Mouse (Mus musculus) cerebellum, postnatal 10 days (tissue): ENCODE results near the gene Zdhhc1.

Experiments
- DNase-seq, 2 experiments: peaks; one replicate each; pipeline ENCODE4 v3.0.0; 2021; ENCODE audit warnings: mixed read lengths in 2 of 2

Zdhhc1 gene

GRCm38 (mm10) chr8:105496439-105497180 is at the start of gene Zdhhc1:
Gene Zdhhc1, minus strand, starts transcription at chr8:105496902.
- peak; percentile 97 for DNase-seq

DNA sequence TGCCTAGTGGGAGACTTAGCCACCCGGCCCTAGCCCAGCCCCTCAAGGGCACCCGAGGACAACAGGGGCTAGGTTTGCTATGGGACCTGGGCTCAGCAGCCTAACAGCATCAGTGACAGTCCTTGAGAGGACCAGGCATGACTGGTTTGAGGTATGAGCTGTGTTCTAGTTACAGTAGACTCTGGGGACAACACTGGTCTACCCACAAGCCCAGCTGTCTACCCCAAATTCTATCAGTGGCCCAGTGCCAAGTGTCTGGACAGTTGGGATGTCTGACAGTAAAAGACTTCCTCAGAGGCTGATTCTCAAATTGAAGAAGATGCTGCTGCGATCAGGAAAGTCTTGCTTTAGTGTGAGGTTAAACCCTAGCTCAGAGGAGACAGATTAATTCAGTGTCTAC is 48.5 kb upstream of the Zdhhc1 start:
- DNase-seq = peak; percentile 67 to 68

GRCm38 (mm10) chr8:105544544-105545205 is 48.0 kb upstream of the Zdhhc1 start:
- peak; percentile 65 to 70 for DNase-seq

- no peak for DNase-seq
Observed at GRCm38 (mm10) chr8:105543703-105544102, 47.0 kb upstream of the Zdhhc1 start.

- DNase-seq = no peak
Observed at GRCm38 (mm10) chr8:105542808-105543207, 46.1 kb upstream of the Zdhhc1 start.

DNA sequence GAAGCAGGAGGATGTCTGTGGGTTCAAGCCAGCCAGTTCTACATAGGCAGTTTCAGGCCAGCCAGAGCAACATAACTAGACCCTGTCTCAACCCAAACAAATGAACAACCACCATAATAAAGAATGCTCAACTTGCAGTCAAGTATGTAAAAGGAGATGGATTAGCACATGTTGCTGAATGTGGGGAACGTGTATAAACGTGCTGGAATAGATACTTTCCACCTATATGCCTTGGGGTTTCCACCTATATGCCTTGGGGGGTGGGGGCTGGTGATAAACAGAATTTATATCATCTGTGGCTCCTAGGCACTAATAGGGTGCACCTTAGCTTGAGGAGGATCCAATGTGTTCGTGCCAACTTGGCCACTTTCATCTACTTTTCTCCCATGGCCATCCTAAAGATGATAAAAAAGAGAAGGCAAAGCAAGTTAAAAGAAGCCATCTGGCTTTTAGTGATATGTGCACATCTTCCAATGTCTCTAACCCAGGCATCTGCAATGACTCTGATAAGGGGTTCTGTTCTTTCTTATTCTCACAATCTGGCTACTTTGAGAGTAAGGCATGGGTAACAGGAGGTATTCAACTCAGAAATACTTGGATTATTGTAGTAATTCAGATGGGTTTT is 45.4 kb upstream of the Zdhhc1 start:
- DNase-seq = no peak

- DNase-seq = no peak
Observed at GRCm38 (mm10) chr8:105538940-105539339, 42.2 kb upstream of the Zdhhc1 start.

DNA sequence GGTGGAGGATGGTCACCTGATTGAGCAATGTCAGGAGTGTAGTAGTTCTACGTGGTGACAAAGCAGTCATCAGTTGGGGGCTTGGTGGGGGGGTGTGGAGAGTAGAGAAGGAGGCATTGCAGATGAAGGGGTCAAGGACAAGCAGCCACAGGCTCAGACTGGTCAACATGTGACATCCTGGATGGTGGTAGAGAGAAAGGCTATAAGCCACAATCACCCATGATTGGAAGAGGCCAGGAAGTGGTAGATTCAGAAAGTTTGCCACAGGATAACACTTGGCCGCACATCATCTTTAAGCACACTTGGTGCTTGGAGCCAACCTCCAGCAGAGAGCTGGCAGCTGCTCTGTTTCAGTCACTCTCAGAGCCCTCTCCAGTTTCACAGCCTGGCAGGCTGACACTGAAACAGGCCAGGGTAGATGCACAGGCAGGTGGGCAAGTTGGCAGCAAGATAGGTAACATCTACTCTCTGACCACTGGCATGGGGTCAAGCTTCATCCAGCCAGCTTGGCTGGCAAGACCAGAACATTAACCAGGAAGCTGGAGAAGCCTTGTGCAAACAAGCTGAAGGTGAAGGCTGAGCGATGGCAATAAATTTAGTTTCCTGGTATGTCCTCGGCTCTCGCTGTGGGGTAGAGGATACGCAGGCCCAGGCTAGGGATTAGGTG is 40.4 kb upstream of the Zdhhc1 start:
- DNase-seq = peak; percentile 81 to 91

DNA sequence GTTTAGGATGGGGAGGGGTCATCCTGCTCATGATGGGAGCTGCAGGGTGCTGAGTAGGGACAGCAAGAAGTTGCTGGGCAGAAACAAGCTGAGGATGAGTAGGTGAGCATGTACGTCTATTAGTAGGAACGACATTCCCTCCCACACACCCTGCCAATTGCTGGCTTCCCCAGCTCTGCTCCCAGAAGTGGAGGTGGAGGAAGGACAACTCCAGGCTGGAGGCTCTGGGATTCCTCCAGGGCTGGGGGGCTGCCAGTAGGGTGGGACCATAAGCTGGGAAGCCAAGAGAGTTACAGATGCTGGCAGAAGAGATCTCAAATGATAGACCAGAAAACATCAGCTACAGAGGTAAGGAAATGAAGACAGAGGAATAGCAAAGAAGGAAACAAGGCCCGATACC is 39.8 kb upstream of the Zdhhc1 start:
- peak in 1 of 2 experiments; percentile 58 for DNase-seq

DNA sequence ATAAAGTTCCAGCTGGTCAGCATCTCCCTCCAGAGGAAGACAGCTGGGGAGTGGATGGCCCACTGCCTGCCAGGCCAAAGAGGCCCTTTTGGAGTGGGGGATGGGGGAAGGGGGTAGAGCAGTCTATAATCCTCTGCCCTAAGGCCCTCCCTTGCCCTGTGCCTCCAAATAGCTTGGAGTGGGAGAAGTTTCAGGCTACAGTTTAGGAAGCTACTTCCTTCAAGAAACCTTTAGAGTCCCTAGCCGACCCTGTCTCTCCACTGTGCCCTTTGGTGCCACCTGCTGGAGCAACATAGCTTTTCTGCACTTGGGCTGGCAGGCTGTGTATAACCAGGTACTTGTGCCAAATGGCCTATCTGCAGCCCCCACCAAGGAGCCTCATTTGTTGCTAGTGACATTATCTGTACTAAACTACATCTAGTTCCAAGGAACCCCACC is 37.2 kb upstream of the Zdhhc1 start:
- peak; percentile 94 to 95 for DNase-seq

DNA sequence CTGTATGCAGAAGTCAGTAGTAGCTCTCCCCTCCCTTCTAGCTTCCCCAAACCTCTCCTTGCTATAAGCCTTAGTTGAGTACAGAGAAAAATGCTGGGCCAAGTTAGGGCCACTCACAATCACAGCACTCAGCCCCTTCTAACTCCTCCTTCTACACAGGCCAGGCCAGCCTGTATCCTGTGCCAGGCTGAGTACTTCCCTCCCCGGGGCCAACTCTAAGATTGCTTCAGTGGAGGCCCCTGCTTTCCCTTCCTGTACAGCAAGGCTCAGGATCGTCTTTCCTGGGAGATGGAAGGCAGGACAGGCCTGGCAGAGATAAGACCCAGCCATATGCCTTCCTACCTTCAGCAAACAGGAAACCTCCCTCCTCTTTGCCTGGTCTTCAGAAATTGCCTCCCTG is 36.7 kb upstream of the Zdhhc1 start:
- peak; percentile 40 to 47 for DNase-seq

- peak; percentile 72 to 73 for DNase-seq
Observed at GRCm38 (mm10) chr8:105531774-105532173, 35.1 kb upstream of the Zdhhc1 start.

DNA sequence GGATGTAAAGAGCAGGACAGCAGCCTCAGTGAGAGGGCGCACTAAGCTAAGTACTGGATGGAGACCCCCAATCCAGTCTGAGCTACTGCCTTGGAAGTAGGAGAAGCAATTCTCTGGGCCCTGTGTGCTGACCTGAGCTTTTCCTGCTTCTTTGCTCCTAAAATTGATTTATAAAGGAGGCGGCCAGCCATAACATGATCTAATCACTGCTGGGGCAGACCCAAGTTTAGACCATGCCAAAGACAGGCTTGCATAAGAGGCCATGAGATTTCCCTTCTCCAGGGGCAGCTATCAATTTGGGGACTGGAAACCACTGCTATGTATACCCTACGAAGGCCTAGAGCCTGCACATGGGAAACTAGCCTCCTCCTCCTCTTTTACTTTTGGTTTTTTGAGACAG is 32.6 kb upstream of the Zdhhc1 start:
- DNase-seq = no peak

DNA sequence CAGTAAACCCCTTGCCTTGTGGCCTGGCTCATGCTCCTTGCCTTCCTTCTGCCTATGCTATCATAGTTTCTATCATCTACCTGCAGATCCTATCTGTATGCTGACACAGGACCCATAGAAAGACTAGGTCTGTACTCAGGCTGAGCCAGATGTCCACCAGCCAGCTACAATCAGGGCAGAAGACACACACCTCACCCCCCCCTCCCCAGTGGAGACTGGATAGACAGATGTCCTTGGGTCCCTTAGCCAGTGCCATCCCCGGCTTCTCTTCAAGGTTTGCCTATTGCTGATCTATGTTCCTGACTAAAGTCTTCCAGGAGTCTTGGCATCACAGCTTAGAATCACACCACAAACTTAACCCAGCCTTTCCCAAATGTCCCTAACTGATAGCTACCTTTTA is 31.5 kb upstream of the Zdhhc1 start:
- DNase-seq = no peak

- peak; percentile 93 to 94 for DNase-seq
Observed at GRCm38 (mm10) chr8:105527110-105527509, 30.4 kb upstream of the Zdhhc1 start.

- DNase-seq = no peak
Observed at GRCm38 (mm10) chr8:105522890-105523289, 26.2 kb upstream of the Zdhhc1 start.

DNA sequence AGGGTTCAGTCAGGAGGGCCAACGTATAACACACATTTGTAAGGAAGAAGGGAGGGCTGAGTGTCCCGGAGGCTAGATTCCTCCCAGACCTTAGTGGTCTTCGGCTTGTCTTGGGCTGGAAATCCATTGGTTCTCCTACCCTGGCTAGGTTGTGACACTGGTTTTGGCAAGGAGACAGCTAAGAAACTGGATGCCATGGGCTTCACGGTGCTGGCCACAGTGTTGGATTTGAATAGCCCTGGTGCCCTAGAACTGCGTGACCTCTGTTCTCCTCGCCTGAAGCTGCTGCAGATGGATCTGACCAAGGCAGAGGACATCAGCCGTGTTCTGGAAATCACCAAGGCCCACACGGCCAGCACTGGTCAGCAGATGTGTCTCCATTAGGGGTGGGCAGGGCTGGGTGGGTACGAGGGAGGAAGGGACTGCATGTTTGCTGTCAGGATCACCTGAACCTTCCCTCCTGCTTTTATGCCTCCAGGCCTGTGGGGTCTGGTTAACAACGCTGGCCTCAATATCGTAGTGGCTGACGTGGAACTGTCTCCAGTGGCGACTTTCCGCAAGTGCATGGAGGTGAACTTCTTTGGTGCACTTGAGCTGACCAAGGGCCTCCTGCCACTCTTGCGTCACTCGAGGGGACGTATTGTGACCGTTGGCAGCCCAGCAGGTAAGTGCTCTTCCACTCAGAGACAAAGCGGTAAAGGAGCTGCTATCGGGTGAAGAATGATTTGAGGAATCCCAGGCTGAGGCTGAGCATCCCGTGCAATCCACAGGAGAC is 25.5 kb upstream of the Zdhhc1 start:
- DNase-seq = peak; percentile 52 to 54

DNA sequence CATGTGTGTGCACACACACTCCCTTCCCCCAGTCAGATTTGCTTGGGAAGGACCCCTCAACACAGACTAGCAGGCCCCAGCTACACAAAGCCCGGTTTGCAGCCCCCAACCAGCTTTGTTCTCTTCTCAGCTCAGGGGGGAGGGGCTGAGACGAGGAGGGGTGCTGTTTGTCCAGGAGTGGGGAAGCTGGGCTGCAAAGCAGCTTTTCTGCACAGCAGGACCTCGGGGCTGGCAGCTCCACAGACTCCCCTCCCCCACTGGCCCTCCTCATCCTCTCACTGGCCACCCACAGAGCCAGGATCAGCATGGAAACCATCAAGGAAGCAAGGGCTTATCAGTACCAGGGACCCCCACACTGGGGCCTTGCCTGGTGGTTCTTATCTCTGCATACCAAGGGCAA is 24.4 kb upstream of the Zdhhc1 start:
- peak; percentile 47 to 60 for DNase-seq

DNA sequence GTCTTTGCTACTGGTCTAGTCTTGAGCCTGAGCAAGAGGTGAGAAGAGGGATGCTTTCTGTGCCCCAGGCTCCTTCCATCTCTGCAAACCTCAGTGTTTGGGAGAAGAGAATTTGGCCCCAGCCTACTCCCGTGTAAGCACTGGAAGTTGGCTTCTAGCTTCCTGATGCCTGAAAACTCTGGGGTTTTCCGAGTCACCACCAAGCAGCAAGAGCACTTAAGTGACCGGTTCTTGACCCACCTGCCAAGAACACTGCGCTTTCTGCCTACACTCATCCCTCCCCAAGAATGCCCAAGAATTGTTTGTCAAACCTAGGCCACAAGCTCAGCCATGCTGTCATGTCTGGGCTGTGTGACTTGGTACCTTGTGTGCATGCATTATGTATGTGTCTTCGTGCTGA is 23.8 kb upstream of the Zdhhc1 start:
- no peak for DNase-seq

GRCm38 (mm10) chr8:105519591-105519990 is 22.9 kb upstream of the Zdhhc1 start:
- DNase-seq = peak in 1 of 2 experiments; percentile 36

- DNase-seq = peak; percentile 73 to 80
Observed at GRCm38 (mm10) chr8:105518436-105519313, 22.0 kb upstream of the Zdhhc1 start, which contains the start of gene Hsd11b2. Gene Hsd11b2, plus strand, starts transcription at chr8:105518755.
